Mouse (Mus musculus) heart, embryonic 15.5 days (tissue): ENCODE measurements around the gene Olfr412. TPM values are rescaled to one million over a fixed set of nuclear protein-coding genes. Genes with fewer than 3 reads are reported as not detected.

Experiments used
- ATAC-seq: fragments of 200-750 bp; cut with Nextera tagmentation; replicated peaks from 2 replicates; pipeline ENCODE4 v1.8.0; 2017; ENCODE audit warnings: low read depth, moderate TSS enrichment; ENCODE audit not compliant: insufficient number of reproducible peaks, insufficient read depth, low FRiP score
- H3K27ac ChIP-seq: fragments of 300-500 bp; sonication (generic); 2 replicates; pipeline ENCODE4 v1.5.1; 2015; ENCODE audit warnings: mild to moderate bottlenecking, inconsistent platforms
- H3K27me3 ChIP-seq: fragments of 300-500 bp; sonication (generic); 2 replicates; pipeline ENCODE4 v1.6.1; 2015; ENCODE audit warnings: inconsistent platforms
- H3K36me3 ChIP-seq: fragments of 300-500 bp; sonication (generic); 2 replicates; pipeline ENCODE4 v1.6.1; 2015; ENCODE audit warnings: mild to moderate bottlenecking, inconsistent platforms
- H3K4me1 ChIP-seq: fragments of 300-500 bp; sonication (generic); replicated peaks from 2 replicates; pipeline ENCODE4 v1.6.1; 2015; ENCODE audit warnings: inconsistent platforms
- H3K4me2 ChIP-seq: fragments of 300-500 bp; sonication (generic); 2 replicates; pipeline ENCODE4 v1.6.1; 2015; ENCODE audit warnings: inconsistent platforms, mild to moderate bottlenecking, moderate library complexity
- H3K4me3 ChIP-seq: fragments of 300-500 bp; sonication (generic); 2 replicates; pipeline ENCODE4 v1.5.1; 2015; ENCODE audit warnings: mild to moderate bottlenecking, inconsistent platforms
- H3K9ac ChIP-seq: fragments of 300-500 bp; sonication (generic); 2 replicates; pipeline ENCODE4 v1.6.1; 2015; ENCODE audit warnings: mild to moderate bottlenecking, inconsistent platforms
- H3K9me3 ChIP-seq: fragments of 300-500 bp; sonication (generic); replicated peaks from 2 replicates; pipeline ENCODE4 v1.6.1; 2016; ENCODE audit warnings: inconsistent platforms
- whole genome bisulfite sequencing: fragments of 180-500 bp; shearing (Covaris S2); methylation state at CpG from one replicate; pipeline ENCODE4 v1.1.7; 2015; ENCODE audit warnings: mixed read lengths; 5-methylcytosine and 5-hydroxymethylcytosine counted together
- polyA plus RNA-seq: library from polyadenylated mRNA; unstranded; fragments of >200 nt; fragmentation: Nextera tagmentation; extraction: Ambion mirVana; gene quantifications from 2 replicates; pipeline ENCODE4 v1.2.1, GENCODE M21; 2015

Olfr412 gene
- polyA plus RNA-seq, 1 experiment from 2014 or later = not detected

- Histone ChIP-seq H3K27me3 (no peaks in the 10 kb centered on the region), H3K9ac (no peak overlapping the region), H3K9me3 (no peaks in the 10 kb centered on the region), H3K4me3 (no peak overlapping the region), H3K4me1 (peaks cover 13% of the 10 kb centered on the region), H3K4me2 (no peak overlapping the region), H3K27ac (no peak overlapping the region), H3K36me3 (no peaks in the 10 kb centered on the region)
- no peak for ATAC-seq
- 72% methylated on average over 6 of the region's 6 CpGs for WGBS
Measured at GRCm38 (mm10) chr11:74392903-74393302, 31.0 kb downstream of the Olfr412 start.

GRCm38 (mm10) chr11:74393489-74393888, 31.6 kb downstream of the Olfr412 start:
- no peak overlapping the region for H3K4me3 ChIP-seq
- no peaks in the 10 kb centered on the region for H3K9me3 ChIP-seq
- H3K9ac ChIP-seq = no peak overlapping the region
- no peaks in the 10 kb centered on the region for H3K27me3 ChIP-seq
- H3K4me1 ChIP-seq = peaks cover 13% of the 10 kb centered on the region
- H3K36me3 ChIP-seq = no peaks in the 10 kb centered on the region
- no peak overlapping the region for H3K4me2 ChIP-seq
- ATAC-seq = peak; percentile 44; the same call in 1 of the 2 replicates
- WGBS = 57% methylated on average over 5 of the region's 5 CpGs
- no peak overlapping the region for H3K27ac ChIP-seq

- Histone ChIP-seq H3K4me1 (peaks cover 13% of the 10 kb centered on the region), H3K9me3 (no peaks in the 10 kb centered on the region), H3K9ac (no peak overlapping the region), H3K4me3 (no peak overlapping the region), H3K27ac (no peak overlapping the region), H3K4me2 (no peak overlapping the region), H3K36me3 (no peaks in the 10 kb centered on the region), H3K27me3 (no peaks in the 10 kb centered on the region)
- WGBS = 73% methylated on average over 18 of the region's 18 CpGs
- ATAC-seq = no peak
Measured at GRCm38 (mm10) chr11:74395583-74395982, 33.7 kb downstream of the Olfr412 start.

GRCm38 (mm10) chr11:74402126-74402525, 40.3 kb downstream of the Olfr412 start:
- WGBS = 46% methylated on average over 2 of the region's 2 CpGs
- H3K4me3 ChIP-seq = no peak overlapping the region
- H3K4me2 ChIP-seq = no peak overlapping the region
- no peaks in the 10 kb centered on the region for H3K36me3 ChIP-seq
- no peak for ATAC-seq
- no peak overlapping the region for H3K9ac ChIP-seq
- H3K9me3 ChIP-seq = no peaks in the 10 kb centered on the region
- no peak overlapping the region for H3K27ac ChIP-seq
- H3K4me1 ChIP-seq = peaks cover 12% of the 10 kb centered on the region
- H3K27me3 ChIP-seq = no peaks in the 10 kb centered on the region

GRCm38 (mm10) chr11:74404216-74404615, 42.3 kb downstream of the Olfr412 start:
- ATAC-seq = no peak
- H3K9ac ChIP-seq = no peak overlapping the region

GRCm38 (mm10) chr11:74405201-74405600, 43.3 kb downstream of the Olfr412 start:
- H3K4me3 ChIP-seq = no peak overlapping the region
- no peaks in the 10 kb centered on the region for H3K9me3 ChIP-seq
- H3K27ac ChIP-seq = no peak overlapping the region
- no peak for ATAC-seq
- no peak overlapping the region for H3K9ac ChIP-seq
- H3K27me3 ChIP-seq = no peaks in the 10 kb centered on the region
- 72% methylated on average over 7 of the region's 7 CpGs for WGBS
- H3K4me2 ChIP-seq = no peak overlapping the region
- H3K4me1 ChIP-seq = peaks cover 32% of the 10 kb centered on the region
- H3K36me3 ChIP-seq = no peaks in the 10 kb centered on the region

More at GRCm38 (mm10) chr11:74404216-74404615, 42.3 kb downstream of the Olfr412 start:
- Histone ChIP-seq H3K4me1 (peaks cover 23% of the 10 kb centered on the region), H3K36me3 (no peaks in the 10 kb centered on the region), H3K27me3 (no peaks in the 10 kb centered on the region), H3K4me2 (no peak overlapping the region), H3K4me3 (no peak overlapping the region), H3K9me3 (no peaks in the 10 kb centered on the region), H3K27ac (no peak overlapping the region)
- 35% methylated on average over 2 of the region's 2 CpGs for WGBS

- no peaks in the 10 kb centered on the region for H3K36me3 ChIP-seq
- no peak overlapping the region for H3K4me3 ChIP-seq
- no peaks in the 10 kb centered on the region for H3K27me3 ChIP-seq
- no peak overlapping the region for H3K4me2 ChIP-seq
- peak; percentile 83 for ATAC-seq
- H3K27ac ChIP-seq = peak overlapping the region; percentile 61
- peaks cover 41% of the 10 kb centered on the region for H3K4me1 ChIP-seq
- 52% methylated on average over 4 of the region's 4 CpGs for WGBS
- no peaks in the 10 kb centered on the region for H3K9me3 ChIP-seq
- no peak overlapping the region for H3K9ac ChIP-seq
Measured at GRCm38 (mm10) chr11:74408587-74409446, 46.9 kb downstream of the Olfr412 start.

- Histone ChIP-seq H3K9ac (0 out of 2 replicates have a peak overlapping the region, but pooled peaks have one; percentile 22), H3K27me3 (no peaks in the 10 kb centered on the region), H3K9me3 (no peaks in the 10 kb centered on the region), H3K4me3 (no peak overlapping the region), H3K27ac (peak overlapping the region; percentile 61), H3K4me2 (no peak overlapping the region), H3K36me3 (no peaks in the 10 kb centered on the region), H3K4me1 (peaks cover 42% of the 10 kb centered on the region)
- 32% methylated on average over 5 of the region's 5 CpGs for WGBS
- peak; percentile 2; the same call in 1 of the 2 replicates for ATAC-seq
Measured at GRCm38 (mm10) chr11:74409447-74409754, 47.5 kb downstream of the Olfr412 start.

GRCm38 (mm10) chr11:74409757-74410174, 47.9 kb downstream of the Olfr412 start:
- Histone ChIP-seq H3K36me3 (no peaks in the 10 kb centered on the region), H3K4me1 (peaks cover 41% of the 10 kb centered on the region), H3K27me3 (no peaks in the 10 kb centered on the region), H3K4me3 (no peak overlapping the region), H3K9me3 (no peaks in the 10 kb centered on the region), H3K27ac (peak overlapping the region; percentile 61), H3K9ac (0 out of 2 replicates have a peak overlapping the region, but pooled peaks have one; percentile 22), H3K4me2 (no peak overlapping the region)
- peak; percentile 66 for ATAC-seq
- WGBS = 30% methylated on average over 4 of the region's 4 CpGs

GRCm38 (mm10) chr11:74411943-74412342, 50.1 kb downstream of the Olfr412 start:
- no peak overlapping the region for H3K27ac ChIP-seq
- H3K27me3 ChIP-seq = no peaks in the 10 kb centered on the region
- 59% methylated on average over 3 of the region's 3 CpGs for WGBS
- H3K4me1 ChIP-seq = peaks cover 35% of the 10 kb centered on the region
- no peaks in the 10 kb centered on the region for H3K36me3 ChIP-seq
- no peak for ATAC-seq
- no peaks in the 10 kb centered on the region for H3K9me3 ChIP-seq
- no peak overlapping the region for H3K4me3 ChIP-seq
- H3K9ac ChIP-seq = no peak overlapping the region
- no peak overlapping the region for H3K4me2 ChIP-seq

GRCm38 (mm10) chr11:74412462-74412861, 50.6 kb downstream of the Olfr412 start:
- WGBS = 83% methylated on average over 3 of the region's 3 CpGs
- H3K4me2 ChIP-seq = no peak overlapping the region
- no peaks in the 10 kb centered on the region for H3K27me3 ChIP-seq
- ATAC-seq = no peak
- no peak overlapping the region for H3K4me3 ChIP-seq
- no peaks in the 10 kb centered on the region for H3K9me3 ChIP-seq
- no peaks in the 10 kb centered on the region for H3K36me3 ChIP-seq
- peaks cover 35% of the 10 kb centered on the region for H3K4me1 ChIP-seq
- no peak overlapping the region for H3K9ac ChIP-seq
- H3K27ac ChIP-seq = no peak overlapping the region
